Mouse (Mus musculus) limb, embryonic 10.5 days (tissue): ENCODE measurements around the gene Olfr361. TPM values are rescaled to one million over a fixed set of nuclear protein-coding genes. Genes with fewer than 3 reads are reported as not detected.
"Not testable (repeated sequence)": the region's sequence is repeated elsewhere in the genome, so short reads cannot be mapped to it uniquely, and the experiment has no call there.

Experiments used
- DNase-seq: peaks from one replicate; pipeline ENCODE4 v3.0.0-alpha.2; 2017; ENCODE audit warnings: low spot score
- H3K27ac ChIP-seq: fragments of 300-500 bp; sonication (generic); 2 replicates; pipeline ENCODE4 v1.5.1; 2016; ENCODE audit warnings: mild to moderate bottlenecking
- H3K27me3 ChIP-seq: fragments of 300-500 bp; sonication (generic); 2 replicates; pipeline ENCODE4 v1.6.1; 2016; ENCODE audit warnings: low read depth, mild to moderate bottlenecking; ENCODE audit not compliant: poor library complexity, severe bottlenecking
- H3K36me3 ChIP-seq: fragments of 300-500 bp; sonication (generic); 2 replicates; pipeline ENCODE4 v1.6.1; 2016; ENCODE audit warnings: mild to moderate bottlenecking, moderate library complexity
- H3K4me1 ChIP-seq: fragments of 300-500 bp; sonication (generic); 2 replicates; pipeline ENCODE4 v1.6.1; 2016
- H3K4me3 ChIP-seq: fragments of 300-500 bp; sonication (generic); 2 replicates; pipeline ENCODE4 v1.5.1; 2016; ENCODE audit warnings: mild to moderate bottlenecking, moderate library complexity
- H3K9me3 ChIP-seq: fragments of 300-500 bp; sonication (generic); replicated peaks from 2 replicates; pipeline ENCODE4 v1.6.1; 2016; ENCODE audit warnings: mild to moderate bottlenecking
- WGBS: fragments of 180-500 bp; shearing (Covaris S2); methylation state at CpG from one replicate; pipeline ENCODE4 v1.1.7; 2016; 5-methylcytosine and 5-hydroxymethylcytosine counted together
- polyA plus RNA-seq: library from polyadenylated mRNA; unstranded; fragments of >200 nt; fragmentation: Nextera tagmentation; extraction: Ambion mirVana; gene quantifications from 2 replicates; pipeline ENCODE4 v1.2.1, GENCODE M21; 2016

Gene Olfr361
- not detected in 2 replicates for polyA plus RNA-seq

DNA sequence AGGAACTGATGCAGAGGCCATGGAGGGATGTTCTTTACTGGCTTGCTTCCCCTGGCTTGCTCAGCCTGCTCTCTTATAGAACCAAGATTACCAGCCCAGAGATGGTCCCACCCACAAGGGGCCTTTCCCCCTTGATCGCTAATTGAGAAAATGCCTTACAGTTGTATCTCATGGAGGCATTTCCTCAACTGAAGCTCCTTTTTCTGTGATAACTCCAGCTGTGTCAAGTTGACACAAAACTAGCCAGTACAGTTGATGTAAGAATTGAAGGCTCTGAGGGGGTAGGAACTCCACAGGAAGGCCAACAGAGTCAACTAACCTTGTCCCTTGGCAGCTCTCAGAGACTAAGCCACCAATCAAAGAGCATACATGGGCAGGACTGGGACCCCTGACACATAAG is at the start of gene Olfr361:
Gene Olfr361, minus strand, starts transcription at position 101 of the 400 bp plus-strand sequence.
- not testable (repeated sequence) for H3K36me3 ChIP-seq, H3K4me3 ChIP-seq, H3K9me3 ChIP-seq, H3K27me3 ChIP-seq, H3K27ac ChIP-seq, DNase-seq, H3K4me1 ChIP-seq
- WGBS: 58% methylated on average over 1 of the region's 1 CpGs

DNA sequence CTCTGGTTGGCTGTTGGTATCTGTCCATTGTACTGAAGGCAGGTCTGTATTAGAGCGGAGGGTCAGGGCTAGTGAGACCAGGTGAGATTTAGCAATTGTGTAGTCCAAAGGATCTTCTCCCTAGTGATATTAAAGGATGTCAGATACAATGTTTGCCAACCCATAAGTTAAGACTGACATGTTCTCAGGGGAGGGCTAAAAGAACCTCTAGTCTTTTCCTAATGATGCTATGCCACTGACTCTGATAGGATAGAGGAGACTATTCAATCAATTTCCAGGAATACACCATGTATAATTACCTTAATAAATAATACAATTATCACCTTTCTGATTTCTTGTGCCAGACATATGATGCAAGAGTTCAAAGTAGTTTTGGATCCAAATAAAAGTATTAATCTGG is 28.7 kb upstream of the Olfr361 start, which contains the start of gene Olfr362:
Gene Olfr362, minus strand, starts transcription at position 101 of the 400 bp plus-strand sequence.
- H3K4me1 ChIP-seq: no peaks in the 10 kb centered on the region
- WGBS: 90% methylated on average over 1 of the region's 1 CpGs

DNA sequence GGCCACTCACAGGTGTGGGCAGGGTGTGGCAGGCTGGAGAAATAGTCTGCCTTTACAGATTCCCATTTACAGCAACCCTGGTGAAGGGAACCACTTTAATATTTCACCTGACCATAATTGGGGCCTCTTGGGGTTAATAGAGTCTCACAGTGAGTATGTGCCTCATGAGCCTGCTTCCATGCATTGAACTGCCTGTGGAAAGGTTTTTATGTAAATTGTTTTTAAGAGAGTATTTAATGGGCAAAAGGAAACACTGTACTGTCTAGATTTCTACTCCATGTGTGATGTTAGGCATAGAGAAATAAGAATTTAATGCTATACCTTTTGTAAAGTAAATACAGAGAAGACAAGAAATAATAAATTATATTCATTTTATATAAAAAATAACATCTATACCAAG is 23.6 kb downstream of the Olfr361 start, which contains the start of gene Olfr360:
Gene Olfr360, plus strand, starts transcription at position 301 of the 400 bp plus-strand sequence.
- no peak for DNase-seq
- H3K36me3 ChIP-seq: no peaks in the 10 kb centered on the region
- H3K4me3 ChIP-seq: no peak within 1 kb of the TSS
- H3K9me3 ChIP-seq: no peaks in the 10 kb centered on the region
- H3K27ac ChIP-seq: no peak within 1 kb of the TSS
- no peaks in the 10 kb centered on the region for H3K27me3 ChIP-seq
- no peaks in the 10 kb centered on the region for H3K4me1 ChIP-seq

More for the DNA sequence above, 28.7 kb upstream of the Olfr361 start, which contains the start of gene Olfr362:
- no peak within 1 kb of the TSS for H3K27ac ChIP-seq
- H3K27me3 ChIP-seq: no peaks in the 10 kb centered on the region
- no peak for DNase-seq
- no peaks in the 10 kb centered on the region for H3K36me3 ChIP-seq
- no peak within 1 kb of the TSS for H3K4me3 ChIP-seq
- H3K9me3 ChIP-seq: peaks cover 4% of the 10 kb centered on the region; the same call in 1 of the 2 replicates

Other genes with a start within 250 kb of the Olfr361 start
- gene Olfr350, start 243.0 kb downstream of the Olfr361 start, polyA plus RNA-seq: not detected in 2 replicates
- gene Olfr351, start 226.6 kb downstream of the Olfr361 start, polyA plus RNA-seq: not detected in 2 replicates
- gene Olfr352, start 220.8 kb downstream of the Olfr361 start, polyA plus RNA-seq: not detected in 2 replicates
- not detected in 2 replicates for gene Olfr353, start 196.4 kb downstream of the Olfr361 start, polyA plus RNA-seq
- not detected in 2 replicates for gene Olfr354, start 183.6 kb downstream of the Olfr361 start, polyA plus RNA-seq
- not detected in 2 replicates for gene Olfr355, start 160.4 kb downstream of the Olfr361 start, polyA plus RNA-seq
- gene Olfr356, start 152.2 kb downstream of the Olfr361 start, polyA plus RNA-seq: not detected in 2 replicates
- gene Olfr357, start 95.5 kb downstream of the Olfr361 start, polyA plus RNA-seq: not detected in 2 replicates
- not detected in 2 replicates for gene Olfr358, start 80.0 kb downstream of the Olfr361 start, polyA plus RNA-seq
- not detected in 2 replicates for gene Olfr360, start 23.5 kb downstream of the Olfr361 start, polyA plus RNA-seq
- gene Olfr362, start 28.6 kb upstream of the Olfr361 start, polyA plus RNA-seq: not detected in 2 replicates
- gene Olfr364-ps1, start 50.0 kb upstream of the Olfr361 start, polyA plus RNA-seq: not detected in 2 replicates
- gene Olfr365, start 98.9 kb upstream of the Olfr361 start, polyA plus RNA-seq: not detected in 2 replicates
- not detected in 2 replicates for gene Olfr366, start 122.3 kb upstream of the Olfr361 start, polyA plus RNA-seq
- not detected in 2 replicates for gene Olfr368, start 237.2 kb upstream of the Olfr361 start, polyA plus RNA-seq